Mouse (Mus musculus) lung, postnatal 10 days (tissue): Measurements from ENCODE around the gene Ccdc57.
A peak's percentile ranks its signal among the peaks of the same experiment; 100 is the strongest.

Source experiments
- DNase-seq: peaks from one replicate; pipeline ENCODE4 v3.0.0; 2021

Ccdc57 gene

GRCm38 (mm10) chr11:120932564-120933398 lies at the start of gene Ccdc57:
TSS of gene Ccdc57 (minus strand) at chr11:120932872.
- DNase-seq, result peak; percentile 94

GRCm38 (mm10) chr11:120982459-120982858 lies 49.8 kb upstream of the Ccdc57 start:
- DNase-seq, result no peak

GRCm38 (mm10) chr11:120981661-120982060 lies 49.0 kb upstream of the Ccdc57 start:
- DNase-seq, result no peak

GRCm38 (mm10) chr11:120980427-120981035 lies 47.9 kb upstream of the Ccdc57 start:
- peak; percentile 57 for DNase-seq

- DNase-seq, result no peak
These were observed 47.2 kb upstream of the Ccdc57 start for GRCm38 (mm10) chr11:120979711-120980426.

GRCm38 (mm10) chr11:120973318-120973717 lies 40.6 kb upstream of the Ccdc57 start:
- no peak for DNase-seq

- DNase-seq, result no peak
These were observed 38.6 kb upstream of the Ccdc57 start for GRCm38 (mm10) chr11:120971237-120971636.

- no peak for DNase-seq
These were observed 37.1 kb upstream of the Ccdc57 start for GRCm38 (mm10) chr11:120969742-120970141.

GRCm38 (mm10) chr11:120965587-120965986 lies 32.9 kb upstream of the Ccdc57 start:
- no peak for DNase-seq

GRCm38 (mm10) chr11:120964195-120965157 lies 31.8 kb upstream of the Ccdc57 start:
- no peak for DNase-seq

GRCm38 (mm10) chr11:120962909-120963308 lies 30.2 kb upstream of the Ccdc57 start:
- no peak for DNase-seq

- no peak for DNase-seq
These were observed 29.5 kb upstream of the Ccdc57 start for GRCm38 (mm10) chr11:120962050-120962771.

- no peak for DNase-seq
These were observed 28.9 kb upstream of the Ccdc57 start for GRCm38 (mm10) chr11:120961594-120961993.

GRCm38 (mm10) chr11:120960248-120960647 lies 27.6 kb upstream of the Ccdc57 start:
- DNase-seq, result no peak

- DNase-seq, result no peak
These were observed 26.9 kb upstream of the Ccdc57 start for GRCm38 (mm10) chr11:120959564-120959963.

- DNase-seq, result no peak
These were observed 26.4 kb upstream of the Ccdc57 start for GRCm38 (mm10) chr11:120959066-120959465.

- DNase-seq, result peak; percentile 64
These were observed 25.1 kb upstream of the Ccdc57 start for GRCm38 (mm10) chr11:120957731-120958257.

GRCm38 (mm10) chr11:120957052-120957451 lies 24.4 kb upstream of the Ccdc57 start:
- DNase-seq, result no peak

GRCm38 (mm10) chr11:120955701-120956100 lies 23.0 kb upstream of the Ccdc57 start:
- no peak for DNase-seq

- DNase-seq, result peak; percentile 43
These were observed 22.3 kb upstream of the Ccdc57 start for GRCm38 (mm10) chr11:120954936-120955335.
